Mouse (Mus musculus): ENCODE measurements around the gene Brf1. TPM values are rescaled to one million over a fixed set of nuclear protein-coding genes. Genes with fewer than 3 reads are reported as not detected.
A peak's percentile ranks its signal among the peaks of the same experiment; 100 is the strongest.

The Brf1 gene
- polyA plus RNA-seq, 1 experiment, result 27.2 TPM

GRCm38 (mm10) chr12:112947307-112947706 is 53.2 kb downstream of the Brf1 start:
- H3K79me3 ChIP-seq (ENCODE audit: low read depth), result no peaks in the 10 kb centered on the region
- H3K36me3 ChIP-seq (ENCODE audit: control insufficient read depth, insufficient read depth), result no peaks in the 10 kb centered on the region
- H3ac ChIP-seq (ENCODE audit: control insufficient read depth, insufficient read length, low read depth), result no peak overlapping the region
- TF ChIP-seq MYOD1 (IDR thresholded peaks at IDR 0.05; ENCODE audit: control insufficient read depth, insufficient read length, low read depth) (no peak), CEBPB (IDR thresholded peaks at IDR 0.05; ENCODE audit: low read depth) (no peak), MAX (IDR thresholded peaks at IDR 0.05) (no peak), USF1 (IDR thresholded peaks at IDR 0.05; ENCODE audit: low read depth) (no peak), CTCF (IDR thresholded peaks at IDR 0.05; ENCODE audit: control insufficient read depth, insufficient read depth, insufficient read length) (no peak), FOSL1 (IDR thresholded peaks at IDR 0.05; ENCODE audit: insufficient read depth, low read length, poor library complexity, severe bottlenecking) (no peak), MYOG (IDR thresholded peaks at IDR 0.05; ENCODE audit: control insufficient read depth, extremely low read depth, insufficient read length) (no peak)
- H3K79me2 ChIP-seq (ENCODE audit: control insufficient read depth, insufficient read depth), result no peaks in the 10 kb centered on the region
- H3K4me3 ChIP-seq (ENCODE audit: insufficient read depth, poor library complexity, severe bottlenecking), result no peak overlapping the region
- no peaks in the 10 kb centered on the region for H3K27me3 ChIP-seq (ENCODE audit: control insufficient read depth, insufficient read depth, insufficient read length)

DNA sequence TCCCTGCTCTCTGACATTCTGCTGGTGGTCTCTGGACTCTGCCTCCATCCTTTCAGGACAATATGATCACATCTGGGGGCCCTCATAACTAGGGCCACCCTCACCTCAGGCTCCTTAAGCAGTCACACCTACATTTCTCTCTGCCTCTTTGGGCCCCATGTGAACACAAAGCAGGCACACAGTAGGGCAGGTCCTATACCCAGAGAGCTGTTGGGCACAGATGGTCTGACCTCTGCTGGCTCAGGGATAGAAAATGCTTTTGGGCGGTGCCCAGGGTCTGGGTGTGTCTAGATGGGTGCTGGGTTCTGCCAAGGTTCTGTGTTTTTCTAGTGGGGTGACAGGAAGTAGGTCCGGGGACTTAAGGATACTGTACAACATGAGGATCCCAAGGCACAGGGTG is 56.8 kb downstream of the Brf1 start:
- Histone ChIP-seq H3K79me2 (ENCODE audit: control insufficient read depth, insufficient read depth) (peaks cover 8% of the 10 kb centered on the region), H3K27me3 (ENCODE audit: control insufficient read depth, insufficient read depth, insufficient read length) (no peaks in the 10 kb centered on the region), H3K79me3 (ENCODE audit: low read depth) (no peaks in the 10 kb centered on the region), H3K36me3 (ENCODE audit: control insufficient read depth, insufficient read depth) (no peaks in the 10 kb centered on the region), H3ac (ENCODE audit: control insufficient read depth, insufficient read length, low read depth) (no peak overlapping the region), H3K4me3 (ENCODE audit: insufficient read depth, poor library complexity, severe bottlenecking) (no peak overlapping the region)
- TF ChIP-seq MYOD1 (IDR thresholded peaks at IDR 0.05; ENCODE audit: control insufficient read depth, insufficient read length, low read depth), result no peak
- no peak for TF ChIP-seq CEBPB (IDR thresholded peaks at IDR 0.05; ENCODE audit: low read depth)
- no peak for TF ChIP-seq MAX (IDR thresholded peaks at IDR 0.05)
- TF ChIP-seq CTCF (IDR thresholded peaks at IDR 0.05; ENCODE audit: control insufficient read depth, insufficient read depth, insufficient read length), result no peak
- no peak for TF ChIP-seq USF1 (IDR thresholded peaks at IDR 0.05; ENCODE audit: low read depth)
- no peak for TF ChIP-seq MYOG (IDR thresholded peaks at IDR 0.05; ENCODE audit: control insufficient read depth, extremely low read depth, insufficient read length)
- no peak for TF ChIP-seq FOSL1 (IDR thresholded peaks at IDR 0.05; ENCODE audit: insufficient read depth, low read length, poor library complexity, severe bottlenecking)

DNA sequence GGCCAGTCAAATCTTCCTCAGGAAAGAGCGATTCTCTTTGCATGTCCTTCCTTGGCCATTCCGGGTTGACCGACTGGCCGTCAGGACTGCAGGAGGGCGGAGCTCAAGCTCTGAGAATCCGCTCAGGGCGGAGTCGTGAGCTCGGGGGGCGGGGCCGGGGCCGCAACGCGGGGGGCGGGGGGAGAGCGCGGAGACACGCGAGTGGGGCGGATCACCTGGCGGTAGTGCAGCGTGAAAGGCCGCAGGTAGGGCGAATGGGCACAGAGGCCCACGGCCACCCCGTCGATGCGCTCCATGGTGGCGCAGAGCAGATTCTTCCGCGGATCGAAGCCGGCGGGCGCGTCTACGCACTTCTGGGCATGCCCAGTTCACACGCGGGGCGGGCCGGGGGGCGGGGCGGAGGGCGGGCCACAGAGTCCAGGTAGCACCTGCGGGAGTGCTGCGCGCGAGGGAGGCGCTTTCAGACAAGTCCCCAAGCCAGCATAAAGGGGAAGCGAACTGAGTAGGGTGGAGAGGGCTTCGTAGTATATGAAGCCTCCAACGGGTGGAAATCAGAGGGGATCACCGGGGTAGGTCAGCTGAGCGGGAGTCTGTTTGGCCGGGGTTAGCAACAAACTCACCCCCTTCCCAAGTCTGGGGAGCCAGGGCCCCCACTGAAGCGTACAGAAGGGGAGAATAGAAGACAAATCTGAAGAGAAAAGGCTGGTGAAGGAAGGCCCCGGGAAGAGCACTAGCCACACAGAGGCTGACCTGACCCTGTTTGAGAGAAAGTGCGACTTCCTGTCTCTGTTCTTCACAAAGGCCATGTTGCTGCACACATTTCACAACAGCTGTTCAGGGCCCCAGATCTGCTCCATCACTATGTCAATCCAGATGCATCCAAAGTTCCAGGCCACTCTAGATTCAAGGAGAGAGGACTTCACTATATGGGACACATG is 58.5 kb downstream of the Brf1 start, which contains the start of gene Nudt14:
TSS of gene Nudt14 (minus strand) at position 349 of the 938 bp plus-strand sequence.
- TF ChIP-seq MYOG (IDR thresholded peaks at IDR 0.05; ENCODE audit: control insufficient read depth, extremely low read depth, insufficient read length), result no peak
- TF ChIP-seq FOSL1 (IDR thresholded peaks at IDR 0.05; ENCODE audit: insufficient read depth, low read length, poor library complexity, severe bottlenecking), result no peak
- TF ChIP-seq CEBPB (IDR thresholded peaks at IDR 0.05; ENCODE audit: low read depth), result no peak
- no peak for TF ChIP-seq MAX (IDR thresholded peaks at IDR 0.05)
- TF ChIP-seq USF1 (IDR thresholded peaks at IDR 0.05; ENCODE audit: low read depth), result no peak
- TF ChIP-seq MYOD1 (IDR thresholded peaks at IDR 0.05; ENCODE audit: control insufficient read depth, insufficient read length, low read depth), result no peak
- Histone ChIP-seq H3ac (ENCODE audit: control insufficient read depth, insufficient read length, low read depth) (peak within 1 kb of the TSS; percentile 96), H3K27me3 (ENCODE audit: control insufficient read depth, insufficient read depth, insufficient read length) (no peaks in the 10 kb centered on the region), H3K4me3 (ENCODE audit: insufficient read depth, poor library complexity, severe bottlenecking) (peak within 1 kb of the TSS; percentile 40), H3K36me3 (ENCODE audit: control insufficient read depth, insufficient read depth) (no peaks in the 10 kb centered on the region), H3K79me2 (ENCODE audit: control insufficient read depth, insufficient read depth) (peaks cover 8% of the 10 kb centered on the region), H3K79me3 (ENCODE audit: low read depth) (no peaks in the 10 kb centered on the region)

DNA sequence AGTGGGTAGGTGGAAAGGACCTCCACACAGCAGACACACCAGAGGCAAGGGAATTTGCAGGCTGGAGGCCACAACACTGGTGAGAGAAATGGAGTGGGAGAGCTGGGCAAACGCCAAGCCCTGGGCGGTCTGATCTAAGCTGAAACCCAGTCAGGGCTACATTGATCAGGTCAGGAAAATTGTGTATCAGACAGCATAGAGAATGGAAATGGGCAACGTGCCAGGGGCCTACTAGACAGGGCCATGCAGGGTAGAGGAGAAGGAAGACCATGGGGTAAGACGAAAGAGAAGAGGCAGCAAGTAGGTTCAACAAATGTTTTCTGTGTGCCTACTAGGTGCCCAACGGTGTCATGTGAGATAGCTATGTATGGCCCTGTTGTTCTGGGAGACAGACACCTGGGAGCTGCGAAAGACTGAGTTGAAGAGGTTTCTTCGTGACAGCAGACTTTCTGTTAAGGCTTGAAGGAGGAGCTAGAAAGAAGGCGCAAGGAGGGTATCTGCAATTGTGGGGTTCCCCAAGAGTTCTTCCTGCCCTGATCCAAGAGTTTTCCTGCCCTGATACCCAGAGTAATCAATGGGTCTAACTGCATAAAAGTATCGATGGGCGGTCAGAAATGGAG is 59.2 kb downstream of the Brf1 start:
- Histone ChIP-seq H3K79me2 (ENCODE audit: control insufficient read depth, insufficient read depth) (peaks cover 8% of the 10 kb centered on the region), H3ac (ENCODE audit: control insufficient read depth, insufficient read length, low read depth) (peak overlapping the region; percentile 27), H3K27me3 (ENCODE audit: control insufficient read depth, insufficient read depth, insufficient read length) (no peaks in the 10 kb centered on the region), H3K4me3 (ENCODE audit: insufficient read depth, poor library complexity, severe bottlenecking) (peak overlapping the region; percentile 40), H3K36me3 (ENCODE audit: control insufficient read depth, insufficient read depth) (no peaks in the 10 kb centered on the region), H3K79me3 (ENCODE audit: low read depth) (no peaks in the 10 kb centered on the region)
- TF ChIP-seq MYOG (IDR thresholded peaks at IDR 0.05; ENCODE audit: control insufficient read depth, extremely low read depth, insufficient read length), result no peak
- TF ChIP-seq FOSL1 (IDR thresholded peaks at IDR 0.05; ENCODE audit: insufficient read depth, low read length, poor library complexity, severe bottlenecking), result no peak
- no peak for TF ChIP-seq CTCF (IDR thresholded peaks at IDR 0.05; ENCODE audit: control insufficient read depth, insufficient read depth, insufficient read length)
- TF ChIP-seq MAX (IDR thresholded peaks at IDR 0.05), result no peak
- TF ChIP-seq CEBPB (IDR thresholded peaks at IDR 0.05; ENCODE audit: low read depth), result no peak
- no peak for TF ChIP-seq USF1 (IDR thresholded peaks at IDR 0.05; ENCODE audit: low read depth)
- TF ChIP-seq MYOD1 (IDR thresholded peaks at IDR 0.05; ENCODE audit: control insufficient read depth, insufficient read length, low read depth), result no peak

DNA sequence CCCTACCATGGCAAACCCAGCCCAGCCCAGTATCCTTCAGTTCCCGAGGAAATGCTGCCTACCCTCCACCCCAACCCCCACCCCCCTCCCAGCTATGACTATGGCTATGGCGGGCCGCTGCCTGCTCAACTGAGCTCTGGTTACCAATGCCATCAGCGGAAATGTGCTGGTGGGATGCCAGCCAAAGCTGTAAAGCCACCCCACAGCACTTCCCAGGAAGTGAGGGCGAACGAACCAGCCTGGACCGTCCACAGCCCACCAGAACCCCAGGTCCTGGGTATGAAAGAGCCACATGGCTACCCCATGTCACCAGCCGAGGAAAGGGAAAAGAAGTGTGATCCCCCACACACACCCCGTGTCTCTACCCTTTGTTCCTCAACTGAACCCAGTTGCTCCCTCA is 59.8 kb downstream of the Brf1 start:
- Histone ChIP-seq H3K36me3 (ENCODE audit: control insufficient read depth, insufficient read depth) (no peaks in the 10 kb centered on the region), H3K79me3 (ENCODE audit: low read depth) (no peaks in the 10 kb centered on the region), H3K4me3 (ENCODE audit: insufficient read depth, poor library complexity, severe bottlenecking) (no peak overlapping the region), H3ac (ENCODE audit: control insufficient read depth, insufficient read length, low read depth) (peak overlapping the region; percentile 18), H3K79me2 (ENCODE audit: control insufficient read depth, insufficient read depth) (peaks cover 8% of the 10 kb centered on the region), H3K27me3 (ENCODE audit: control insufficient read depth, insufficient read depth, insufficient read length) (no peaks in the 10 kb centered on the region)
- no peak for TF ChIP-seq MYOG (IDR thresholded peaks at IDR 0.05; ENCODE audit: control insufficient read depth, extremely low read depth, insufficient read length)

All from C2C12 (cell line).